Mouse (Mus musculus) intestine, embryonic 14.5 days (tissue): Measurements from ENCODE around the gene Rnasel. TPM values are rescaled to one million over a fixed set of nuclear protein-coding genes. Genes with fewer than 3 reads are reported as not detected.
"Not testable (repeated sequence)": the region's sequence is repeated elsewhere in the genome, so short reads cannot be mapped to it uniquely, and the experiment has no call there.

ENCODE experiments used
- ATAC-seq: fragments of 200-750 bp; cut with Nextera tagmentation; replicated peaks from 2 replicates; pipeline ENCODE4 v1.8.0; 2017; ENCODE audit warnings: low read depth, moderate number of reproducible peaks, moderate TSS enrichment, moderate library complexity; ENCODE audit not compliant: low FRiP score, low TSS enrichment
- DNase-seq: peaks from one replicate; pipeline ENCODE4 v3.0.0-alpha.2; 2018; ENCODE audit warnings: low spot score
- H3K27ac ChIP-seq: fragments of 300-500 bp; sonication (generic); 2 replicates; pipeline ENCODE4 v1.5.1; 2014; ENCODE audit warnings: low read depth, mild to moderate bottlenecking, control low read depth
- H3K27me3 ChIP-seq: fragments of 300-500 bp; sonication (generic); replicated peaks from 2 replicates; pipeline ENCODE4 v1.6.1; 2014; ENCODE audit warnings: low read length, control low read depth; ENCODE audit not compliant: control insufficient read depth, insufficient read depth
- H3K36me3 ChIP-seq: fragments of 300-500 bp; sonication (generic); 2 replicates; pipeline ENCODE4 v1.6.1; 2014; ENCODE audit warnings: low read length, control low read depth; ENCODE audit not compliant: control insufficient read depth, insufficient read depth
- H3K4me1 ChIP-seq: fragments of 300-500 bp; sonication (generic); replicated peaks from 2 replicates; pipeline ENCODE4 v1.6.1; 2014; ENCODE audit warnings: low read length, control low read depth, mixed read lengths; ENCODE audit not compliant: control insufficient read depth, insufficient read depth
- H3K4me2 ChIP-seq: fragments of 300-500 bp; sonication (generic); 2 replicates; pipeline ENCODE4 v1.6.1; 2014; ENCODE audit warnings: low read length
- H3K4me3 ChIP-seq: fragments of 300-500 bp; sonication (generic); 2 replicates; pipeline ENCODE4 v1.5.1; 2014; ENCODE audit warnings: low read depth, low read length, control low read depth, mixed read lengths
- H3K9ac ChIP-seq: fragments of 300-500 bp; sonication (generic); 2 replicates; pipeline ENCODE4 v1.6.1; 2014; ENCODE audit warnings: mild to moderate bottlenecking, low read length
- H3K9me3 ChIP-seq: fragments of 300-500 bp; sonication (generic); 2 replicates; pipeline ENCODE4 v1.6.1; 2016; ENCODE audit warnings: low read length, control low read depth; ENCODE audit not compliant: control insufficient read depth
- WGBS: fragments of 180-500 bp; shearing (Covaris S2); extraction: QIAGEN DNeasy Blood & Tissue Kit; methylation state at CpG from one replicate; pipeline ENCODE4 v1.1.7; 2014; 5-methylcytosine and 5-hydroxymethylcytosine counted together
- polyA plus RNA-seq: library from polyadenylated mRNA; unstranded; fragments of >200 nt; fragmentation: Nextera tagmentation; extraction: Ambion mirVana; gene quantifications from 2 replicates; pipeline ENCODE4 v1.2.1, GENCODE M21; 2014

Rnasel gene
- polyA plus RNA-seq, 1 experiment from 2014 or later: 15.8 TPM

GRCm38 (mm10) chr1:153768465-153768864 is 19.2 kb downstream of the Rnasel start:
- no peak for DNase-seq
- Histone ChIP-seq H3K36me3 (no peaks in the 10 kb centered on the region), H3K9me3 (no peaks in the 10 kb centered on the region), H3K27ac (peak overlapping the region; percentile 59; the same call in 1 of the 2 replicates), H3K4me3 (no peak overlapping the region), H3K4me2 (peak overlapping the region; percentile 29; the same call in 1 of the 2 replicates), H3K4me1 (peaks cover 6% of the 10 kb centered on the region; the same call in 1 of the 2 replicates), H3K27me3 (no peaks in the 10 kb centered on the region), H3K9ac (no peak overlapping the region)
- no peak for ATAC-seq
- 68% methylated on average over 5 of the region's 5 CpGs for WGBS

- H3K4me3 ChIP-seq, H3K9me3 ChIP-seq: not testable (repeated sequence)
- H3K27ac ChIP-seq: peak overlapping the region; percentile 76
These were observed 20.3 kb downstream of the Rnasel start for GRCm38 (mm10) chr1:153769571-153769970.

GRCm38 (mm10) chr1:153769998-153770775 is 21.0 kb downstream of the Rnasel start:
- no peak overlapping the region for H3K4me2 ChIP-seq
- no peaks in the 10 kb centered on the region for H3K27me3 ChIP-seq
- peak overlapping the region; percentile 76 for H3K27ac ChIP-seq
- peak; percentile 73 for ATAC-seq
- WGBS: 57% methylated on average over 10 of the region's 10 CpGs
- H3K9ac ChIP-seq: no peak overlapping the region
- DNase-seq: peak; percentile 55
- no peaks in the 10 kb centered on the region for H3K9me3 ChIP-seq
- peaks cover 6% of the 10 kb centered on the region; the same call in 1 of the 2 replicates for H3K4me1 ChIP-seq
- H3K4me3 ChIP-seq: no peak overlapping the region
- H3K36me3 ChIP-seq: no peaks in the 10 kb centered on the region

More at GRCm38 (mm10) chr1:153769571-153769970, 20.3 kb downstream of the Rnasel start:
- peak; percentile 53 for ATAC-seq
- not testable (repeated sequence) for H3K4me2 ChIP-seq, H3K9ac ChIP-seq, DNase-seq, H3K27me3 ChIP-seq, H3K36me3 ChIP-seq, H3K4me1 ChIP-seq
- 58% methylated on average over 6 of the region's 6 CpGs for WGBS

- no peak overlapping the region for H3K4me3 ChIP-seq
These were observed 21.5 kb downstream of the Rnasel start for GRCm38 (mm10) chr1:153770776-153771167.

GRCm38 (mm10) chr1:153775174-153775573 is 25.9 kb downstream of the Rnasel start:
- ATAC-seq (0 out of 2 replicates have a peak, but pooled peaks have one; percentile 24), DNase-seq (no peak)
- Histone ChIP-seq H3K27ac (no peak overlapping the region), H3K4me1 (peaks cover 4% of the 10 kb centered on the region; the same call in 1 of the 2 replicates), H3K27me3 (no peaks in the 10 kb centered on the region), H3K4me3 (no peak overlapping the region), H3K4me2 (no peak overlapping the region), H3K36me3 (no peaks in the 10 kb centered on the region), H3K9me3 (no peaks in the 10 kb centered on the region), H3K9ac (no peak overlapping the region)
- 58% methylated on average over 6 of the region's 6 CpGs for WGBS

More at GRCm38 (mm10) chr1:153770776-153771167, 21.5 kb downstream of the Rnasel start:
- Histone ChIP-seq H3K9ac (no peak overlapping the region), H3K27me3 (no peaks in the 10 kb centered on the region), H3K4me2 (no peak overlapping the region), H3K36me3 (no peaks in the 10 kb centered on the region), H3K9me3 (no peaks in the 10 kb centered on the region), H3K27ac (peak overlapping the region; percentile 76), H3K4me1 (peaks cover 6% of the 10 kb centered on the region; the same call in 1 of the 2 replicates)
- DNase-seq: peak; percentile 64
- ATAC-seq: no peak
- 75% methylated on average over 1 of the region's 1 CpGs for WGBS

- 85% methylated on average over 7 of the region's 7 CpGs for WGBS
- no peak overlapping the region for H3K9ac ChIP-seq
- no peak for DNase-seq
- no peaks in the 10 kb centered on the region for H3K9me3 ChIP-seq
- no peak overlapping the region for H3K27ac ChIP-seq
- no peaks in the 10 kb centered on the region for H3K36me3 ChIP-seq
- no peak overlapping the region for H3K4me3 ChIP-seq
- H3K4me2 ChIP-seq: no peak overlapping the region
- no peak for ATAC-seq
- no peaks in the 10 kb centered on the region for H3K27me3 ChIP-seq
- H3K4me1 ChIP-seq: peaks cover 4% of the 10 kb centered on the region; the same call in 1 of the 2 replicates
These were observed 27.0 kb downstream of the Rnasel start for GRCm38 (mm10) chr1:153776257-153776656.

- Histone ChIP-seq H3K9me3 (no peaks in the 10 kb centered on the region), H3K27ac (no peak overlapping the region), H3K27me3 (no peaks in the 10 kb centered on the region), H3K4me1 (no peaks in the 10 kb centered on the region; the same call in 1 of the 2 replicates), H3K4me2 (no peak overlapping the region), H3K4me3 (no peak overlapping the region), H3K9ac (no peak overlapping the region), H3K36me3 (no peaks in the 10 kb centered on the region)
- WGBS: 90% methylated on average over 10 of the region's 10 CpGs
- DNase-seq (no peak), ATAC-seq (no peak)
These were observed 29.0 kb downstream of the Rnasel start for GRCm38 (mm10) chr1:153778205-153778604.

- Histone ChIP-seq H3K9ac (no peak overlapping the region), H3K27ac (no peak overlapping the region), H3K4me1 (no peaks in the 10 kb centered on the region), H3K36me3 (no peaks in the 10 kb centered on the region), H3K4me3 (no peak overlapping the region), H3K9me3 (no peaks in the 10 kb centered on the region), H3K27me3 (no peaks in the 10 kb centered on the region), H3K4me2 (no peak overlapping the region)
- no peak for ATAC-seq
- WGBS: 38% methylated on average over 1 of the region's 1 CpGs
- DNase-seq: no peak
These were observed 34.1 kb downstream of the Rnasel start for GRCm38 (mm10) chr1:153783339-153783738.
